Mouse (Mus musculus): ENCODE measurements around the gene Chchd1.
"Not testable (repeated sequence)": the region's sequence is repeated elsewhere in the genome, so short reads cannot be mapped to it uniquely, and the experiment has no call there.

The Chchd1 gene

GRCm38 (mm10) chr14:20689009-20689408 is 13.8 kb upstream of the Chchd1 start:
- DNase-seq (ENCODE audit: low read depth): no peak

GRCm38 (mm10) chr14:20691772-20692171 is 11.0 kb upstream of the Chchd1 start:
- DNase-seq (ENCODE audit: low read depth): no peak

GRCm38 (mm10) chr14:20693589-20694101 is 9.2 kb upstream of the Chchd1 start:
- DNase-seq (ENCODE audit: low read depth): peak; percentile 22

GRCm38 (mm10) chr14:20694185-20694883 is 8.5 kb upstream of the Chchd1 start:
- peak; percentile 21 for DNase-seq (ENCODE audit: low read depth)

GRCm38 (mm10) chr14:20694884-20695760 is 7.7 kb upstream of the Chchd1 start, which contains the start of gene Fut11:
Gene Fut11, plus strand, starts transcription at chr14:20694968.
- peak; percentile 94 for DNase-seq (ENCODE audit: low read depth)

- DNase-seq (ENCODE audit: low read depth): no peak
Measured at GRCm38 (mm10) chr14:20695761-20696520, 6.9 kb upstream of the Chchd1 start.

GRCm38 (mm10) chr14:20696986-20697385 is 5.8 kb upstream of the Chchd1 start:
- peak; percentile 63 for DNase-seq (ENCODE audit: low read depth)

GRCm38 (mm10) chr14:20698515-20698914 is 4.3 kb upstream of the Chchd1 start:
- no peak for DNase-seq (ENCODE audit: low read depth)

- DNase-seq (ENCODE audit: low read depth): no peak
Measured at GRCm38 (mm10) chr14:20700362-20700761, 2.4 kb upstream of the Chchd1 start.

- no peak for DNase-seq (ENCODE audit: low read depth)
Measured at GRCm38 (mm10) chr14:20701554-20701953, 1.3 kb upstream of the Chchd1 start.

- peak; percentile 34 for DNase-seq (ENCODE audit: low read depth)
Measured at GRCm38 (mm10) chr14:20702096-20702740, 588 bp upstream of the Chchd1 start.

- DNase-seq (ENCODE audit: low read depth): not testable (repeated sequence)
Measured at GRCm38 (mm10) chr14:20703461-20703860, 655 bp downstream of the Chchd1 start.

- DNase-seq (ENCODE audit: low read depth): peak; percentile 74
Measured at GRCm38 (mm10) chr14:20707201-20708190, 4.7 kb downstream of the Chchd1 start, which contains the start of gene Zswim8. Gene Zswim8, plus strand, starts transcription at chr14:20707552.

- DNase-seq (ENCODE audit: low read depth): peak; percentile 77
Measured at GRCm38 (mm10) chr14:20708239-20708638, 5.4 kb downstream of the Chchd1 start.

GRCm38 (mm10) chr14:20713832-20714231 is 11.0 kb downstream of the Chchd1 start:
- DNase-seq (ENCODE audit: low read depth): no peak

- DNase-seq (ENCODE audit: low read depth): no peak
Measured at GRCm38 (mm10) chr14:20718443-20718842, 15.6 kb downstream of the Chchd1 start.

GRCm38 (mm10) chr14:20719767-20720166 is 17.0 kb downstream of the Chchd1 start:
- no peak for DNase-seq (ENCODE audit: low read depth)

GRCm38 (mm10) chr14:20721371-20721770 is 18.6 kb downstream of the Chchd1 start:
- no peak for DNase-seq (ENCODE audit: low read depth)

GRCm38 (mm10) chr14:20723006-20723405 is 20.2 kb downstream of the Chchd1 start:
- no peak for DNase-seq (ENCODE audit: low read depth)

GRCm38 (mm10) chr14:20724043-20724442 is 21.2 kb downstream of the Chchd1 start:
- peak; percentile 69 for DNase-seq (ENCODE audit: low read depth)

Data from naive thymus-derived CD4-positive, alpha-beta T cell, adult 2 months (primary cell).